Mouse (Mus musculus) spleen, adult 12 weeks (tissue): ENCODE measurements around the gene Tmem97.
"Not testable (repeated sequence)": the region's sequence is repeated elsewhere in the genome, so short reads cannot be mapped to it uniquely, and the experiment has no call there.

Experiments used
- DNase-seq: peaks from one replicate; pipeline ENCODE4 v3.0.0; 2022; ENCODE audit warnings: low spot score

Tmem97 gene

GRCm38 (mm10) chr11:78549491-78549987 is 1.0 kb downstream of the Tmem97 start:
- no peak for DNase-seq

- no peak for DNase-seq
Measured at GRCm38 (mm10) chr11:78547718-78548460, 2.7 kb downstream of the Tmem97 start.

- DNase-seq = no peak
Measured at GRCm38 (mm10) chr11:78545181-78545580, 5.4 kb downstream of the Tmem97 start.

- no peak for DNase-seq
Measured at GRCm38 (mm10) chr11:78544449-78545111, 6.0 kb downstream of the Tmem97 start.

GRCm38 (mm10) chr11:78540358-78540757 is 10.2 kb downstream of the Tmem97 start:
- DNase-seq = no peak

GRCm38 (mm10) chr11:78536690-78537084 is 13.9 kb downstream of the Tmem97 start:
- no peak for DNase-seq

- peak; percentile 96 for DNase-seq
Measured at GRCm38 (mm10) chr11:78536080-78536689, 14.4 kb downstream of the Tmem97 start, which contains the start of the genes Tnfaip1 and Ift20. TSS of gene Tnfaip1 (minus strand) at chr11:78536332. TSS of gene Ift20 (plus strand) at chr11:78536361.

GRCm38 (mm10) chr11:78535376-78536079 is 15.0 kb downstream of the Tmem97 start:
- no peak for DNase-seq

GRCm38 (mm10) chr11:78534516-78534915 is 16.1 kb downstream of the Tmem97 start:
- DNase-seq = no peak

GRCm38 (mm10) chr11:78531515-78531914 is 19.1 kb downstream of the Tmem97 start:
- DNase-seq = not testable (repeated sequence)

GRCm38 (mm10) chr11:78531046-78531445 is 19.5 kb downstream of the Tmem97 start:
- no peak for DNase-seq

- no peak for DNase-seq
Measured at GRCm38 (mm10) chr11:78530001-78530400, 20.6 kb downstream of the Tmem97 start.

- no peak for DNase-seq
Measured at GRCm38 (mm10) chr11:78528714-78529113, 21.9 kb downstream of the Tmem97 start.

GRCm38 (mm10) chr11:78524838-78525237 is 25.7 kb downstream of the Tmem97 start:
- DNase-seq = no peak

GRCm38 (mm10) chr11:78523241-78523955 is 27.2 kb downstream of the Tmem97 start:
- DNase-seq = no peak

- DNase-seq = no peak
Measured at GRCm38 (mm10) chr11:78522481-78522997, 28.0 kb downstream of the Tmem97 start.

GRCm38 (mm10) chr11:78521880-78522279 is 28.7 kb downstream of the Tmem97 start:
- no peak for DNase-seq

- no peak for DNase-seq
Measured at GRCm38 (mm10) chr11:78518931-78519330, 31.6 kb downstream of the Tmem97 start.

- no peak for DNase-seq
Measured at GRCm38 (mm10) chr11:78515549-78516325, 34.8 kb downstream of the Tmem97 start.

- no peak for DNase-seq
Measured at GRCm38 (mm10) chr11:78513106-78513790, 37.3 kb downstream of the Tmem97 start.
